Mouse (Mus musculus): ENCODE measurements around the gene Gm3238.
"Not testable (repeated sequence)": the region's sequence is repeated elsewhere in the genome, so short reads cannot be mapped to it uniquely, and the experiment has no call there.

Gene Gm3238

DNA sequence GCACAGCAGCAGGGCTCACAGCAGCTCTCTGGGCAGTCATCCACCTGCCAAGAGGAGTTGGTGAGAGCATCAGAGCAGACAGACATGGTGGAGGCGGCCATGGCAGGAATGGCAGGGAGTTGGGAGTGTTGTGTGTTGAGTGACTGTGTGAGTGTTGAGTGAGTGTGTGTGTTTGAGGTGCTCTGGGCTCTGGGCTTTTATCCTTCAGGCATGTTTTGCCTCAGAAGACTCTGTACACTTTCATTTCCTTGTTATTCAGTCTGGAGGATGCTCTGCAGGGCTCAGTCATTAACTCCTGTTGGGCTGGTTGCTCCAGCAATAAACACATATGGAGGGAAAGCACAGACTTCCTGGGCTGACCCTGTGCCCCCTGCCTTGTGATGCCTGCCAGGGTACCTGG is at the start of gene Gm3238:
Gene Gm3238, minus strand, starts transcription at position 101 of the 400 bp plus-strand sequence.
- DNase-seq (ENCODE audit: low spot score in 2 of 2): not testable (repeated sequence)

DNA sequence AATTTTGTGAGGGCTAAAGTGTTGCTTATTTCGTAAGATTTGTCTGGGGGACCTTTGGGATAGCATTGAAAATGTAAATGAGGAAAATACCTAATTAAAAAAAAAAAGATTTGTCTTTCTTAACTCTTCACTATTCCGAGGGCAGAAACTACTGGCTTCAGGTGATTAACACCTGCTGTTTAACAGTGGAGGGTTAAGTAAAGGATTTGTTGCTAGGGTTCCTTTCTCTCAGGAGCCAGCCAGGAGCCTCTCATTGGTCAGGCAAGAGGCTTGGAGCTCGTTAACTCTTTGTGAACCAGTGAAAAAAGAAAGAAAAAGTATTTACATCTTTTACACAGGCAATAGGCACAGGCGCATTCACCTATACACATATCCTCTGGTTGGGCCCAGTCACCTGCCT is 48.1 kb upstream of the Gm3238 start:
- DNase-seq (ENCODE audit: low spot score in 2 of 2): no peak

DNA sequence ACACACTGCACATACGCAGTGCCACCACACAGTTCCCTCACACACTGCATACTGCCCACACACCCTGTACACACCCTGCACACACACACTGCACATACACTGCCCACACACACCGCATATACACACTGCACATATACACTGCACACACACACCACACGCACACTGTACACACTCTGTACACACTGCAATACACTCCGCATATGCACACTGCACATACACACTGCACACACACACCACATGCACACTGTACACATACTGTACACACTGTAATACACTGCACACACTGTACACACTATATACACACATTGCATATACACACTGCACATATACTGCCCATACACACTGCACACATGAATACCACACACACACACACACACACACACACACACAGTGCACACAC is 47.4 kb upstream of the Gm3238 start:
- no peak for DNase-seq (ENCODE audit: low spot score in 2 of 2)

DNA sequence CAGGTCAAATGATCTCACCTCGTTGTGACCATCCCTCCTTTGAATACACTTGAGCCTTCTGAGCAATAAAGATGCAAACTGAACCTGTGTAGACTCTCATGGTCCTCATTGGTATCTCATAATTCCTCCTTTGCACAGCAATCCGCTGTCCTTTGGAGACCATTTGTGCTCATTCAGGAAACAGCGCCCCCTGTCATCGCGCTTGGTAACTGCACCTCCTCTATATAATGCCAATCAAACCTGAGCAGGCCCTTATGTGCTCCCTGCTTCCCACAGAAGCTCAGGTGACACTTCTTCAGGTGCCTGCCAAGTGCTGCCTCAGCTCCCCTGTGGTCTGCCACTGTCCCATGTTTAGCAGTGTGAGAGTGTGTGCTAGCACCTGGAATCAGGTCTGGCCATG is 44.4 kb upstream of the Gm3238 start:
- no peak for DNase-seq (ENCODE audit: low spot score in 2 of 2)

DNA sequence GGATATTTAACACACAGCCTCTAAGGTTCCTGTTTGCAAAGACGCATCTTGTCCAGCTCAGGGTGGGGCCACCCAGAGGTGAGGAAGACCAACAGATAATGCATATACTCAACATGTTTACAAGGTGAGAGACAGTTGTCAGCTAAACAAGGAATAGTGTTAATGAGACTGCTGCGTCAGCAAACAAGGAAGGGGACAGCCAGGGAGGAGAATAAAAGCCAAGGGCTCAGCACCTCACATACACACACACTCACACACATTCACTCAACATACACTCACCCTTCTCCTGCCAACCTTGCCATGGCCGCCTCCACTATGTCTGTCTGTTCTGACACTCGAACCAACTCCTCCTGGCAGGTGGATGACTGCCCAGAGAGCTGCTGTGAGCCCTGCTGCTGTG is 43.3 kb upstream of the Gm3238 start, which contains the start of gene Gm2696:
Gene Gm2696, plus strand, starts transcription at position 301 of the 400 bp plus-strand sequence.
- DNase-seq (ENCODE audit: low spot score in 2 of 2): no peak

DNA sequence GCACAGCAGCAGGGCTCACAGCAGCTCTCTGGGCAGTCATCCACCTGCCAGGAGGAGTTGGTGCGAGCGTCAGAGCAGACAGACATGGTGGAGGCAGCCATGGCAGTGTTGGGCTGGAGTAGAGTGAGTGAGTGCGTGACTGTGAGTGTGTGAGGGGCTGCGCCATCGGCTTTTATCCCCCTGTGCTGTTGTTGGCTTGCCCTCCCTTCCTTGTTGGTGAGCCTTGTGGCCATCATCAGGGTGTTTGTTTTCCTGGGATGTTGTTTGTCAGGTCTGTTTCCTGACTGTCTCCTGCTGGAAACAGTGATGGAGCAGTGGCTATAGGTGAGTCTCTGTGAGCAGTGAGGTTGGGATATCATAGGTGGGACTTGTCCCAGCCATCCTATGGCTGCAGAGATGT is 40.6 kb upstream of the Gm3238 start, which contains the start of gene Gm9507:
Gene Gm9507, minus strand, starts transcription at position 101 of the 400 bp plus-strand sequence.
- DNase-seq (ENCODE audit: low spot score in 2 of 2): no peak

DNA sequence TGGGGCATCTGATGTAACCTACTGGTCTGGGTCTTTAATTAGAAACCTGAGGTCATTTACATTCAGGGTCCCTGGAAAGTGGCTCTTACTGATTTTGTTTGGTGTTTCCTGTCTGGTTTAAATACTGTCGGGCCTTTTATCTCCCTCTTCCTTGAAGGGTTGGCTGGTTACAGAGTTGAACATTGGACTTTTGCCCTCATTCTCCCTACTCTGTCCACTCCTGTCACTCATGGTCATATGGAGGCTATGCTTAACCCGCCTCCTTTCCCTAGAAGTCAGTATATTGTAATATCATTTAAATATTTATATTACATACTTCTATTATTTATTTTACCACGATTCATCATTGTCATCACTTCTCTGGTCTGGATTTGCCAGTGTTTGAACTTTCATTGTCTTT is 33.0 kb upstream of the Gm3238 start:
- DNase-seq (ENCODE audit: low spot score in 2 of 2): no peak

DNA sequence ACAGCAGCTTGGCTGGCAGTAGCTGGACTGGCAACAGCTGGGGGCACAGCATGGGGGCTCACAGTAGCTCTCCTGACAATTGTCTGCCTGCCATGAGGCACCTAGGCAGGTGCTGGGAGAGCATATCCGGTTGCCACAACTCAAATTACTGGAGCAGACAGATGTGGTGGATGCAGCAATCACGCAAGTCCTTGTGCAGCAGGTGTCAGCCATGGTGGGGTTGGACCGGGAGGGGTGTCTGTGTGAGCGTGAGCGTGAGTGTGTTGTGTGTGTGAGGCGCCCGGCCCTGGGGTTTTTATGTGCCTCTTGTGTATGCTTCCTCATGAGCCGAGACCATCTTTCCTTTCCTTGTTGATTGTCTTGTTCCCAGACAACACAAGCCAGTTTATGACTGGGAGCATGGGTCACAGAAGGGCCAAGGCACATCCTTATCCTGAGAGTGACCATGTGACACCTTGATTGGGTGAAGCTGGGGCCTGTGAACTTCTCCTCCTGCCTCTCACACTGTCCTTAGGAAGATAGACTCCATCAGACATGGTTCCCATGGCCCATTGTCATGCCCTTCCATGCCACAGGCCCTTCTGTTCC is 27.9 kb upstream of the Gm3238 start, which contains the start of gene Gm19668:
Gene Gm19668, minus strand, starts transcription at position 213 of the 588 bp plus-strand sequence.
- no peak for DNase-seq (ENCODE audit: low spot score in 2 of 2)

DNA sequence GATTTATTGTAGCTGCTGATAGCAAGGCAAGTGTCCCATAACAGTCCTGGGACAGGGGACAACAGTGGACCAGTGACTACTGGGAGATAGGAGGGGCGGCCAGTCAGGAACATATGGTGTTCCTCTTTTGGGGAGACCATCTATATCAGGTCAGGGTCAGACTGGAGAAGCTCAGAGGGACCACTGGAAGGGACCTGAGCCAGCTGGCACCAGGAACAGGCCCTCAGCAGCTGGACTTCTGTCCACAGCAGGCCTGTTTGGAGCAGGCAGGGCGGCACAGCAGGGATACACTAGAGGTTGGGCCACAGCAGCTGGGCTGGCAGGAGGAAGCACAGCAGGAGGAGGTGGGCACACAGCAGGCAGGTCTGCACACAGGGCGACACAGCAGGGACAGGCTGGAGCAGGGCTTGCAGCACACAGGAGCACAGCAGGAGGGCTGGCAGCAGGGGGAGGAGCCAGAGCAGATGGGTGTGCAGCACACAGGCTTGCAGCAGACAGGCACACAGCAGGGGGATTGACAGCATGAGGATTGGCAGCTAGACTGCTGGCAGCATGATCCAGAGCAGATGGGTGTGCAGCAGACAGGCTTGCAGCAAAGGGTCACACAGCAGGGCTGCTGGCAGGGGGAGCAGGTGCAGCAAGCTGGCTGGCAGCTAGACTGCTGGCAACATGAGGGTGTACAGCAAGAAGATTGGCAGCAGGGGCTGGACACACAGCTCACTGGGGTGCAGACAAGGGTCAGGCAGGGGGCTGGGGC is 27.2 kb upstream of the Gm3238 start:
- DNase-seq (ENCODE audit: low spot score in 2 of 2): not testable (repeated sequence)

DNA sequence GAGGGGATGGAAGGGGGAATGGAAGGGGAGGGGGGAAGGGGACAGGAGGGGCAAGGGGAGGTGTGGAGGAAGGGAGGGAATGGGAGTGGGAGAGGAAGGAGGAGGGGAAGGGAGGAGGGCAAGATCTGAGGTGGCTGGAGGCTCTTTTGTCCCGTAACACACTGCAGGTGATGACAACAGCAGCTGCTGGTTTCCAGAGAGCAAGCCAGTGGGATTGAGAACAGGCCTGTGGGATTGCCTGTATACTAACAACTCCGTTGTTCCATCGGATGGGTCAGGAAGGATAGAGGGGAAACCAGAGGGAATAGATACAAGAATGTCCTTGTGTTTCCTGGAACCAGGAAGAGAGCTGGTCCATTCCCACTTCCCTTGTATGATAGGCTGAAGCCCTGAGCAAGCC is 26.6 kb upstream of the Gm3238 start:
- DNase-seq (ENCODE audit: low spot score in 2 of 2): no peak

DNA sequence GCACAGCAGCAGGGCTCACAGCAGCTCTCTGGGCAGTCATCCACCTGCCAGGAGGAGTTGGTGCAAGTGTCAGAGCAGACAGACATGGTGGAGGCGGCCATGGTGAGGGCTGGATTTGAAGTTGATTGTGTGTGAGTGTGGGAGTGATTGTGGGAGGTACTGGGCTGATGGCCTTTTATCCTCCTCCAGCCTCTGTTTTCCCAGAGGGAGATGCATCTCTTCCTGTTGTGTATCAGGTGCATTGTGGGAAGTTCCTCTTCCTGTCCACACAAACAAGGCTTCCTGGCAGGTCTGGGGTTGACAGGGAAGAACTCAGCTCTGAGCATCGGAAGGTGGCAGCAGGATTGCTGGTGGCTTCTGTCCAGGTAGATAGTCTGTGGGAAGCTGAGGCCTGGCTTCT is 23.9 kb upstream of the Gm3238 start, which contains the start of gene Gm9639:
Gene Gm9639, minus strand, starts transcription at position 101 of the 400 bp plus-strand sequence.
- no peak for DNase-seq (ENCODE audit: low spot score in 2 of 2)

DNA sequence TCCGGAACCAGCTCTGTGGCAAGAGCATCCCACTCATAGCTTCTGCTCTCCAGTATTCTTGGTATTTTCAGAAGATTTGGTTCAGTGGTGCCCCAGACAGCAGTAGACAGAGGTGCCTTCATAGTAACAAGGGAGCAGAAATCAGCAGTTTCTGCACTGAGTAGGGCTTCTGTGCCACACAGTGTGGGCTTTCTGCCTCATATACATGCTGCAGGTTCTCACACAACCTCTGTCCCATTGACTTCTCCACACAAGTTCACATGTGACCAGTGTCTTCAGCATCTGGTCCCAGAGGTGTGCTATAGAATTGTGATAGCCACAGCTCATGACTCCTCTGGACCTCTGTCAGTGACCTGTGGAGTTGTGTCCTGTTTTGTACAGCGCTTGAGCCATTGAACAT is 17.5 kb upstream of the Gm3238 start:
- no peak for DNase-seq (ENCODE audit: low spot score in 2 of 2)

DNA sequence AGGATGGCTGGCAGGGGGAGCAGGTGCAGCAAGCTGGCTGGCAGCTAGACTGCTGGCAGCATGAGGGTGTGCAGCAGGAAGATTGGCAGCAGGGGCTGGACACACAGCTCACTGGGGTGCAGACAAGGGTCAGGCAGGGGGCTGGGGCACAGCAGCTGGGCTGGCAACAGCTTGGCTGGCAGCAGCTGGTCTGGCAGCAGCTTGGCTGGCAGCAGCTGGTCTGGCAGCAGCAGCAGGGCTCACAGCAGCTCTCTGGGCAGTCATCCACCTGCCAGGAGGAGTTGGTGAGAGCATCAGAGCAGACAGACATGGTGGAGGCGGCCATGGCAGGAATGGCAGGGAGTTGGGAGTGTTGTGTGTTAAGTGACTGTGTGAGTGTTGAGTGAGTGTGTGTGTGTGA is 16.8 kb upstream of the Gm3238 start, which contains the start of gene Gm7137:
Gene Gm7137, minus strand, starts transcription at position 325 of the 400 bp plus-strand sequence.
- DNase-seq (ENCODE audit: low spot score in 2 of 2): not testable (repeated sequence)

DNA sequence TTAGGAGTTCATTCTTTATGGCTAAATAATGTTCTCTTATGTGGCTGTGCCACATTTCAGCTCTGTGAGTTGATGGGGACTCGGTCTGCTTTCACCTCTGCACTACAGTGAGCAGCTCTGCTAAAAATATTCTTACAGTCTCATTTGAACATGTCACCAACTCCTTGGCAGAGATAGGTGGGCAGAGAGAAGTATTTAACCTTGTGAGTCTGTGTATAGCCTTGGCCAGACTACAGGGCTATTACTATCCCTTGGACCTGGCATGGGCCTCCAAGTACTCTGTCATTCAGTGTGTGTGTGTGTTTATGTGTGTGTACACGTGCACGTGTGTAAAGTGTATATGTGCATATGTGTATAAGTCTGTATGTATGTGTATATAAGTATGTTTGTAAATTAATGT is 12.3 kb upstream of the Gm3238 start:
- DNase-seq (ENCODE audit: low spot score in 2 of 2): not testable (repeated sequence)

DNA sequence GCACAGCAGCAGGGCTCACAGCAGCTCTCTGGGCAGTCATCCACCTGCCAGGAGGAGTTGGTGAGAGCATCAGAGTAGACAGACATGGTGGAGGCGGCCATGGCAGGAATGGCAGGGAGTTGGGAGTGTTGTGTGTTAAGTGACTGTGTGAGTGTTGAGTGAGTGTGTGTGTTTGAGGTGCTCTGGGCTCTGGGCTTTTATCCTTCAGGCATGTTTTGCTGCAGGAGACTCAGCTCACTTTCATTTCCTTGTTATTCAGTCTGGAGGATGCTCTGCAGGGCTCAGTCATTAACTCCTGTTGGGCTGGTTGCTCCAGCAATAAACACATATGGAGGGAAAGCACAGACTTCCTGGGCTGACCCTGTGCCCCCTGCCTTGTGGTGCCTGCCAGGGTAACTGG is 11.3 kb upstream of the Gm3238 start, which contains the start of gene Gm3250:
Gene Gm3250, minus strand, starts transcription at position 101 of the 400 bp plus-strand sequence.
- DNase-seq (ENCODE audit: low spot score in 2 of 2): not testable (repeated sequence)

DNA sequence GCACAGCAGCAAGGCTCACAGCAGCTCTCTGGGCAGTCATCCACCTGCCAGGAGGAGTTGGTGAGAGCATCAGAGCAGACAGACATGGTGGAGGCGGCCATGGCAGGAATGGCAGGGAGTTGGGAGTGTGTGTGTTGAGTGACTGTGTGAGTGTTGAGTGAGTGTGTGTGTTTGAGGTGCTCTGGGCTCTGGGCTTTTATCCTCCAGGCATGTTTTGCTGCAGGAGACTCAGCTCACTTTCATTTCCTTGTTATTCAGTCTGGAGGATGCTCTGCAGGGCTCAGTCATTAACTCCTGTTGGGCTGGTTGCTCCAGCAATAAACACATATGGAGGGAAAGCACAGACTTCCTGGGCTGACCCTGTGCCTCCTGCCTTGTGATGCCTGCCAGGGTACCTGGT is 5.7 kb upstream of the Gm3238 start, which contains the start of gene Gm7138:
Gene Gm7138, minus strand, starts transcription at position 101 of the 400 bp plus-strand sequence.
- DNase-seq (ENCODE audit: low spot score in 2 of 2): not testable (repeated sequence)

DNA sequence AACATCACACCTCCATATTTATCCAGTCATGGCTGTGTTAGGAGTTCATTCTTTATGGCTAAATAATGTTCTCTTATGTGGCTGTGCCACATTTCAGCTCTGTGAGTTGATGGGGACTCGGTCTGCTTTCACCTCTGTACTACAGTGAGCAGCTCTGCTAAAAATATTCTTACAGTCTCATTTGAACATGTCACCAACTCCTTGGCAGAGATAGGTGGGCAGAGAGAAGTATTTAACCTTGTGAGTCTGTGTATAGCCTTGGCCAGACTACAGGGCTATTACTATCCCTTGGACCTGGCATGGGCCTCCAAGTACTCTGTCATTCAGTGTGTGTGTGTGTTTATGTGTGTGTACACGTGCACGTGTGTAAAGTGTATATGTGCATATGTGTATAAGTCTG is 1.0 kb upstream of the Gm3238 start:
- DNase-seq (ENCODE audit: low spot score in 2 of 2): not testable (repeated sequence)

DNA sequence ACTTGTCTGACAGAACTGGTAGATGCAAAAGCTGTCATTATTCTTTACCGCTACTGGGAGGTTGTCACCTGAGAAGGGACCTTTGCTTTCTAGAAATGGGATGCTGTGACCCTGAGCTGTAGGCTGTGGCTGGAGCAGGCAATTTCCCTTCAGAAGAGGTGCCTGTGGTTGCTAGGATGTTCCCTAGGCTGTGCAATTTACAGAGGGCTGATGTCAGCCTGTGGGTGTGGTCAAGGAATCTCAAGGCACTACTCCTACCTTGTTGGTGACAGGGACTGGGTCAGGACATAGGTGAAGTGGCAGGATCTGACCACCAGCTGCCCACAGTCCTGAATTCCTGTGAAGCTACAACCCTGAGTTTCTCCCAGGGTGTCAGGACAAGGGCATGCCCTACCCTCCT is 1.4 kb downstream of the Gm3238 start:
- no peak for DNase-seq (ENCODE audit: low spot score in 2 of 2)

DNA sequence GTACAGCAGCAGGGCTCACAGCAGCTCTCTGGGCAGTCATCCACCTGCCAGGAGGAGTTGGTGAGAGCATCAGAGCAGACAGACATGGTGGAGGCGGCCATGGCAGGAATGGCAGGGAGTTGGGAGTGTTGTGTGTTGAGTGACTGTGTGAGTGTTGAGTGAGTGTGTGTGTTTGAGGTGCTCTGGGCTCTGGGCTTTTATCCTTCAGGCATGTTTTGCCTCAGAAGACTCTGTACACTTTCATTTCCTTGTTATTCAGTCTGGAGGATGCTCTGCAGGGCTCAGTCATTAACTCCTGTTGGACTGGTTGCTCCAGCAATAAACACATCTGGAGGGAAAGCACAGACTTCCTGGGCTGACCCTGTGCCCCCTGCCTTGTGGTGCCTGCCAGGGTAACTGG is 11.5 kb downstream of the Gm3238 start, which contains the start of gene Gm3233:
Gene Gm3233, minus strand, starts transcription at position 101 of the 400 bp plus-strand sequence.
- not testable (repeated sequence) for DNase-seq (ENCODE audit: low spot score in 2 of 2)

DNA sequence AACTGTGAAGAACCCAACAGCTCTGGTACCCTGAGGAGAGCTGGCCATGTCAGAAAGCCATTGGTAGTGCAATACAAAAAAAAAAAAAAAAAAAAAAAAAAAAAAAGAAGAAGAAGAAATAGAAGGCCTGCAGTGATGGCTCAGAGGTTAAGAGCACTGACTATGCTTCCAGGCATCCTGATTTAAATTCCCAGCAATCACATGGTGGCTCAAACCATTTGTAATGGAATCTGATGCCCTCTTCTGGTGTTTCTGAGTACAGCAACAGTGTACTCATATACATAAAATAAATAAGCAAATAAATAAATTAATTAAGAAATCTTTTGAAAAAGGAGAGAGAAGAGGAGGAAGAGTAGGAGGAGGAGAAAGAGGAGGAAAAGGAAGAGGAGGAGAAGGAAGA is 17.7 kb downstream of the Gm3238 start:
- no peak for DNase-seq (ENCODE audit: low spot score in 2 of 2)

DNA sequence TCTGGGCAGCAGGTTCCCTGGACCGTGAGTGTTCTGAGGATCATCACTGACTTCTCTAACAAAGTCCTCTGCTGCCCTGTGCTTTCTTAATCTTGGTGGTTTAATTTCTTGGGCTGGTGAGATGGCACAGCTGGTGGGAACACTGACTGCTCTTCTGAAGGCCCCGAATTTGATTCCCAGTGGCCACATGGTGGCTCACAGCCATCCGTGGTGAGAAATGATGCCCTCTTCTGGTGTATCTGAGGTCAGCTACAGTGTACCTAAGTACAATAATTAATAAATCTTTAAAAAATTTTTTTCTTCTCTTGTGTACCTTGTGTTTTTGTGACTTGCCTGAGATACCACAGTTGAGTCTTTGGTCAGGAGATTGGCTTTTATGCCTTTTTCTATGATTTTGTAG is 18.8 kb downstream of the Gm3238 start:
- not testable (repeated sequence) for DNase-seq (ENCODE audit: low spot score in 2 of 2)

DNA sequence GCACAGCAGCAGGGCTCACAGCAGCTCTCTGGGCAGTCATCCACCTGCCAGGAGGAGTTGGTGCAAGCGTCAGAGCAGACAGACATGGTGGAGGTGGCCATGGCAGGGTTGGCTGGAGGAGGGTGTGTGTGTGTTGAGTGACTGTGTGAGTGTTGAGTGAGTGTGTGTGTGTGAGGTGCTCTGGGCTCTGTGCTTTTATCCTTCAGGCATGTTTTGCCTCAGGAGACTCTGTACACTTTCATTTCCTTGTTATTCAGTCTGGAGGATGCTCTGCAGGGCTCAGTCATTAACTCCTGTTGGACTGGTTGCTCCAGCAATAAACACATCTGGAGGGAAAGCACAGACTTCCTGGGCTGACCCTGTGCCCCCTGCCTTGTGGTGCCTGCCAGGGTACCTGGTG is 19.9 kb downstream of the Gm3238 start, which contains the start of gene Gm9736:
Gene Gm9736, minus strand, starts transcription at position 101 of the 400 bp plus-strand sequence.
- DNase-seq (ENCODE audit: low spot score in 2 of 2): not testable (repeated sequence)

All from right cerebral cortex, postnatal 36 days (tissue).